Mouse (Mus musculus) urinary bladder, postnatal 0 days (tissue): ENCODE measurements around the gene Dusp14. TPM values are rescaled to one million over a fixed set of nuclear protein-coding genes. Genes with fewer than 3 reads are reported as not detected.

Source experiments
- polyA plus RNA-seq: library from polyadenylated mRNA; unstranded; fragments of >200 nt; fragmentation: Nextera tagmentation; extraction: Ambion mirVana; gene quantifications from 2 replicates; pipeline ENCODE4 v1.2.1, GENCODE M21; 2015

Gene Dusp14
- polyA plus RNA-seq = 8.5 and 9.2 TPM in 2 replicates

GRCm38 (mm10) chr11:84069034-84069370 lies at the start of gene Dusp14:
Dusp14 (minus strand) TSS chr11:84069261.

Other genes starting within 250 kb of the Dusp14 start
- 6.0 and 6.3 TPM in 2 replicates for gene Hnf1b, start 219.2 kb downstream of the Dusp14 start, polyA plus RNA-seq
- gene Ddx52, start 127.2 kb downstream of the Dusp14 start, polyA plus RNA-seq = 15.7 and 19.5 TPM in 2 replicates
- gene Synrg, start 104.8 kb downstream of the Dusp14 start, polyA plus RNA-seq = 6.0 and 8.3 TPM in 2 replicates
- gene Tada2a, start 60.3 kb upstream of the Dusp14 start, polyA plus RNA-seq = 11.6 and 13.0 TPM in 2 replicates
- 4.9 and 7.4 TPM in 2 replicates for gene Acaca, start 60.4 kb upstream of the Dusp14 start, polyA plus RNA-seq
- not detected in 2 replicates for gene Gm11437, start 98.2 kb upstream of the Dusp14 start, polyA plus RNA-seq